Mouse (Mus musculus) bone marrow, adult 2 months (tissue): ENCODE results near the gene E030018B13Rik.

Experiments used
- CTCF ChIP-seq: fragments of 200-500 bp; IDR thresholded peaks from 2 replicates; pipeline ENCODE4 v1.5.1; 2011; ENCODE audit warnings: low read length, control low read depth; ENCODE audit not compliant: control insufficient read depth, insufficient read depth
- POLR2A ChIP-seq: fragments of 200-500 bp; IDR thresholded peaks from 2 replicates; pipeline ENCODE4 v1.6.1; 2011; ENCODE audit warnings: low read depth, mild to moderate bottlenecking, control low read depth, low read length, borderline replicate concordance; ENCODE audit not compliant: control insufficient read depth

DNA sequence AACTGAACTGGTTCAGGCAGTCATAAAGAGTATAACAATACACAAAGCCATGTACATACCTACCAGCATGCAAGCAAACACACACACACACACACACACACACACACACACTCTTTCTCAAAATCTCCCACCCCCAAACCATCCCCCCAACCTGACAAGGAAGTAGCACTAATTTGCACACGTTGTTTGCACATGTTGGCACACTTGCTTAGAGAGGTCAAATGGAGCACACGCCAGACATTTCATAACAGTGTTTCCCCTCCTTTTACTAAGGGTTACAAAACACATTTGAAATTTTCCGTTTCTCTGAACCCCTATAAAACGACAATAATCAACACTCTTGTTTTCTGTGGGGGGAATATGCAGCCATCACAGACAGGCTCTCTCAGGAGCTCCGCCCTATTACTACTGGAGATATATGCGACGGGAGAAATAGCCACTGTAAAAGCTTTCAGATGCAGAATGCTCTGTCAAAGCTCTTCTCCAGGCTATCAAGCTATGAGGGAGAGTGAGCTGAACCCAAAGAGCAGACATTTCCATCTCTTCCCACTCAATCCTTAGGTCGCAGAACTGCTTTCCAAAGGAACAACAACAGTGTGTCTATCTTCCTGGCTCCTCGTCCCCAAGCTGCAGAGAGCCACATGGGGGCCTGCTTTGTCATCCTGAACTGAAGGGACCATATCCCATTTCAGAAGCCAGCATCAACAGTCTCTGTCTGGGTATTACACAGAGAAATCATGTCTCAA lies 12.8 kb upstream of the E030018B13Rik start:
- TF ChIP-seq CTCF: no peak
- TF ChIP-seq POLR2A: no peak
